Mouse (Mus musculus): ENCODE data around the gene Hsf2.
"Not testable (repeated sequence)": the region's sequence is repeated elsewhere in the genome, so short reads cannot be mapped to it uniquely, and the experiment has no call there.

Hsf2 gene

GRCm38 (mm10) chr10:57532218-57533101 is 46.3 kb downstream of the Hsf2 start, which contains the start of gene Serinc1:
Gene Serinc1, minus strand, starts transcription at chr10:57532530.
- peak; percentile 97 for DNase-seq

GRCm38 (mm10) chr10:57543890-57544289 is 57.7 kb downstream of the Hsf2 start:
- not testable (repeated sequence) for DNase-seq

GRCm38 (mm10) chr10:57549631-57550030 is 63.4 kb downstream of the Hsf2 start:
- peak; percentile 33 for DNase-seq

GRCm38 (mm10) chr10:57553719-57554118 is 67.5 kb downstream of the Hsf2 start:
- DNase-seq, result no peak

- no peak for DNase-seq
Observed at GRCm38 (mm10) chr10:57557597-57557996, 71.4 kb downstream of the Hsf2 start.

Data from right cerebral cortex, adult 18-20 months (tissue).